Mouse (Mus musculus) activated CD4-positive, CD25-positive, alpha-beta regulatory T cell, adult 4 months (primary cell): ENCODE data around the gene Nr1h4. TPM values are rescaled to one million over a fixed set of nuclear protein-coding genes. Genes with fewer than 3 reads are reported as not detected.

Source experiments
- ATAC-seq: one replicate; pipeline ENCODE4 v1.8.0; 2017
- polyA plus RNA-seq, 2 experiments: library from polyadenylated mRNA; unstranded; fragments of 100-300 nt; shearing (Covaris generic); gene quantifications; one replicate each; pipeline ENCODE4 v1.2.1; 2017

Nr1h4 gene
- polyA plus RNA-seq, 2 experiments from 2014 or later: not detected

GRCm38 (mm10) chr10:89521790-89522431, 11.5 kb downstream of the Nr1h4 start:
- no peak for ATAC-seq

- no peak for ATAC-seq
Measured at GRCm38 (mm10) chr10:89520381-89520780, 13.0 kb downstream of the Nr1h4 start.

- no peak for ATAC-seq
Measured at GRCm38 (mm10) chr10:89519226-89519625, 14.2 kb downstream of the Nr1h4 start.

GRCm38 (mm10) chr10:89518365-89518764, 15.0 kb downstream of the Nr1h4 start:
- no peak for ATAC-seq

- ATAC-seq: no peak
Measured at GRCm38 (mm10) chr10:89515813-89516212, 17.6 kb downstream of the Nr1h4 start.

GRCm38 (mm10) chr10:89512562-89512961, 20.8 kb downstream of the Nr1h4 start:
- ATAC-seq: no peak

- no peak for ATAC-seq
Measured at GRCm38 (mm10) chr10:89510547-89510946, 22.8 kb downstream of the Nr1h4 start.

GRCm38 (mm10) chr10:89508567-89508966, 24.8 kb downstream of the Nr1h4 start:
- ATAC-seq: no peak

- ATAC-seq: no peak
Measured at GRCm38 (mm10) chr10:89506479-89506878, 26.9 kb downstream of the Nr1h4 start.

GRCm38 (mm10) chr10:89505592-89505955, 27.8 kb downstream of the Nr1h4 start:
- ATAC-seq: no peak

- ATAC-seq: no peak
Measured at GRCm38 (mm10) chr10:89504952-89505591, 28.3 kb downstream of the Nr1h4 start.

- no peak for ATAC-seq
Measured at GRCm38 (mm10) chr10:89502986-89503560, 30.3 kb downstream of the Nr1h4 start.

- no peak for ATAC-seq
Measured at GRCm38 (mm10) chr10:89501902-89502301, 31.5 kb downstream of the Nr1h4 start.

GRCm38 (mm10) chr10:89495537-89495936, 37.8 kb downstream of the Nr1h4 start:
- no peak for ATAC-seq

GRCm38 (mm10) chr10:89491321-89491720, 42.1 kb downstream of the Nr1h4 start:
- no peak for ATAC-seq

- no peak for ATAC-seq
Measured at GRCm38 (mm10) chr10:89490250-89490649, 43.1 kb downstream of the Nr1h4 start.

- no peak for ATAC-seq
Measured at GRCm38 (mm10) chr10:89489459-89489858, 43.9 kb downstream of the Nr1h4 start.

- ATAC-seq: no peak
Measured at GRCm38 (mm10) chr10:89486995-89487742, 46.2 kb downstream of the Nr1h4 start.

- no peak for ATAC-seq
Measured at GRCm38 (mm10) chr10:89484907-89485306, 48.5 kb downstream of the Nr1h4 start.

GRCm38 (mm10) chr10:89483812-89484602, 49.4 kb downstream of the Nr1h4 start:
- no peak for ATAC-seq

- ATAC-seq: no peak
Measured at GRCm38 (mm10) chr10:89483113-89483512, 50.3 kb downstream of the Nr1h4 start.

GRCm38 (mm10) chr10:89482142-89482681, 51.2 kb downstream of the Nr1h4 start:
- ATAC-seq: no peak
